Mouse (Mus musculus): Measurements from ENCODE around the gene Lysmd1.

Gene Lysmd1

GRCm38 (mm10) chr3:95177583-95177982 is 43.7 kb downstream of the Lysmd1 start:
- ChIA-PET CTCF (interaction anchor here in 3 of 4 experiments (0.5 to 1.8 kb wide), 8 partner anchors 14 to 773 kb away, joined by 3 to 5 read pairs (median 3); partner anchors contain the start of genes Gabpb2 (in 1 of the 3) and Tnfaip8l2 (in 1 of the 3)), POLR2A (interaction anchor here in 3 of 4 experiments (0.6 to 11.7 kb wide), 23 partner anchors 11 to 347 kb away, joined by 3 to 107 read pairs (median 4); partner anchors contain the start of genes Gabpb2 (in 2 of the 3) and Sema6c (in 2 of the 3))

- ChIA-PET CTCF (interaction anchor here in 2 of 4 experiments (1.5 to 1.8 kb wide), 2 partner anchors 36 kb away, joined by 3 to 5 read pairs; partner anchors contain the start of gene Tnfaip8l2 (in 2 of the 2)), POLR2A (interaction anchor here in 2 of 4 experiments (0.8 to 11.7 kb wide), 11 partner anchors 8 to 163 kb away, joined by 3 to 107 read pairs (median 4); partner anchors contain the start of genes Gabpb2 (in 1 of the 2), Mllt11 (in 1 of the 2) and Sema6c (in 1 of the 2))
Measured at GRCm38 (mm10) chr3:95178948-95179347, 45.1 kb downstream of the Lysmd1 start.

GRCm38 (mm10) chr3:95179890-95180289 is 46.0 kb downstream of the Lysmd1 start:
- CTCF ChIA-PET, result interaction anchor here in 1 of 4 experiments (1.8 kb wide), 1 partner anchor 37 kb away, joined by 5 read pairs; the partner anchor contains the start of gene Tnfaip8l2
- POLR2A ChIA-PET, result interaction anchor here in 3 of 4 experiments (0.5 to 11.7 kb wide), 22 partner anchors 9 to 651 kb away, joined by 3 to 107 read pairs (median 4); partner anchors contain the start of genes Gabpb2 (in 1 of the 3) and Sema6c (in 1 of the 3)

- CTCF ChIA-PET, result interaction anchor here in 1 of 4 experiments (1.3 kb wide), 1 partner anchor 128 kb away, joined by 3 read pairs; no protein-coding TSS in a partner anchor
- POLR2A ChIA-PET, result interaction anchor here in 2 of 4 experiments (1.7 to 11.7 kb wide), 8 partner anchors 8 to 36 kb away, joined by 5 to 107 read pairs (median 9); partner anchors contain the start of genes Gabpb2 (in 1 of the 2) and Sema6c (in 1 of the 2)
Measured at GRCm38 (mm10) chr3:95181841-95182240, 48.0 kb downstream of the Lysmd1 start.

- POLR2A ChIA-PET, result interaction anchor here in 2 of 4 experiments (1.0 to 11.7 kb wide), 4 partner anchors 7 to 15 kb away, joined by 3 to 107 read pairs (median 10); no protein-coding TSS in a partner anchor
Measured at GRCm38 (mm10) chr3:95184796-95185577, 51.1 kb downstream of the Lysmd1 start.

GRCm38 (mm10) chr3:95186100-95186499 is 52.2 kb downstream of the Lysmd1 start:
- ChIA-PET CTCF (no interaction called here), POLR2A (interaction anchor here in 2 of 4 experiments (0.8 to 1.2 kb wide), 3 partner anchors 11 to 14 kb away, joined by 3 to 4 read pairs (median 3); no protein-coding TSS in a partner anchor)

More at GRCm38 (mm10) chr3:95184796-95185577, 51.1 kb downstream of the Lysmd1 start:
- CTCF ChIA-PET, result no interaction called here

- CTCF ChIA-PET, result no interaction called here
- POLR2A ChIA-PET, result interaction anchor here in 3 of 4 experiments (0.6 to 12.0 kb wide), 7 partner anchors 8 to 91 kb away, joined by 3 to 107 read pairs (median 4); no protein-coding TSS in a partner anchor
Measured at GRCm38 (mm10) chr3:95186888-95187287, 53.0 kb downstream of the Lysmd1 start.
